Mouse (Mus musculus) skeletal muscle tissue, adult 2 months (tissue): ENCODE results near the gene Spryd4.
A peak's percentile ranks its signal among the peaks of the same experiment; 100 is the strongest.
"Not testable (repeated sequence)": the region's sequence is repeated elsewhere in the genome, so short reads cannot be mapped to it uniquely, and the experiment has no call there.

ENCODE experiments used
- DNase-seq: peaks from one replicate; pipeline ENCODE4 v3.0.0-alpha.2; 2012; ENCODE audit warnings: low read depth, low spot score

Spryd4 gene

DNA sequence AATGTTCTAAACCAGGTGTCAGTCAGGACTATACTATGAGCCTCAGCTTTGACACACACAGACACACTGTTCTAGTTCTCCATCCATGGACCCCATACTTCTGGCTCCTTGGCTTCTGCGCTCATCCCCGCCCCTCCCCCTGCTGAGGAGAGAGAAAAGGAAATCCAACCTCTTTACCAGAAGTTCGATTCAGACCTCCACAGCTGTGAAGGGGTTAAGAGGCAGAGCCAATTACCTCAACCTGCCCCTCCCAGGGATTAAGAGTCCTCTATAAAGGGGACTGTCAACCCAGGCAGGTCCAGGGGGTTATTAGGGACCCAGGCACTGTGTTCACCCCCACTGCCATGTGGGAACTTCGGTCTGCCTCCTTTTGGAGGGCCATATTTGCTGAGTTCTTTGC lies 13.9 kb upstream of the Spryd4 start, which contains the start of gene Mip:
Mip (plus strand) TSS at position 301 of the 400 bp plus-strand sequence.
- DNase-seq: no peak

DNA sequence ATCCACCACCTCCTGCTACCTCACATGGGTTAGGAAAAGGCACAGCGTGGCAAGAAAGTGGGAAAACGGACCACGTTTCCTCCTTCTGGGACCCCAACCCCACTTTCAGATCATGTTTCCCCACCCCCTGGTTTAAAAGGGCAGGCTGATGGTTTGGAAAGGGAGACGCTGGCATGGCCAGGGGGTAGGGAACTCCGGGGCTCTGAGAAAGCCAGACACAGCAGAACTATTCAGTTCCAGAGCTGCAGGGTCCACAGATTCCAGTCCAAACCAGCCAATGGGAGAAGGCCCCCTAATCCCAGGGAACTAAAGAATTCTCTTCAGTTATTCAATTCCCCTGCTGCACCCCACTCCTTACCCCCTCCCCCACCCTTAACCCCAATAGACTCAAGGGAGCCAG lies 13.5 kb upstream of the Spryd4 start:
- no peak for DNase-seq

DNA sequence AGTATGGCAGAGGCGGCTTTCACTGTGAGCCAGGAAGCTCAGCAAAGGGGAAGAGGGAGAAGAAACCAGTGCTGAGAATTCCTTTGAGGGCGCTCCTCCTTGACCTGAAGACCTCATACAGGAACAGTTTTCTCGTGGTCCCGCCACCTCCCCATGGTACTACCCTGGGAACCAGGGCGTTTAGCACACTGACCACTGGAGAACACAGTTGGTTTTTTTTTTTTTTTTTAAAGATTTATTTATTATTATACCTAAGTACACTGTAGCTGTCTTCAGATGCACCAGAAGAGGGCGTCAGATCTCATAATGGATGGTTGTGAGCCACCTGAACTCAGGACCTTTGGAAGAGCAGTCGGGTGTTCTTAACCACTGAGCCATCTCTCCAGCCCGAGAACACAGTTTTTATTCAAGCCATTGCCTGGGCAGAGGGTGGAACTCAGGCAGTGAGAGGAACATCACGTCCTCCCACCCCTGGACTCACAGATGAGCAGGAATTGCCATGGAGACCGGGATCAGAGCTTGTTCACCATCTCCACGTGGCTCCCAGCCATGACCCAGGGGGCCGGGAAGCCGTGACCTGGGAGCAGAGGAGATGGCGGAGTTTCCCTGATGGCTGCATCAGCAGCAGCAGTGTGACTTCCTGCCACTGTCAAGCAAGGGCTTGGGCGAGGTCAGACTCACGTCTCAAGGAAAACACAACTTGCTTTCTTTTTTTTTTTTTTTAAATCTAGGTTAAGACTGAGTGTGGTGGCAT lies 10.1 kb upstream of the Spryd4 start:
- DNase-seq: no peak

DNA sequence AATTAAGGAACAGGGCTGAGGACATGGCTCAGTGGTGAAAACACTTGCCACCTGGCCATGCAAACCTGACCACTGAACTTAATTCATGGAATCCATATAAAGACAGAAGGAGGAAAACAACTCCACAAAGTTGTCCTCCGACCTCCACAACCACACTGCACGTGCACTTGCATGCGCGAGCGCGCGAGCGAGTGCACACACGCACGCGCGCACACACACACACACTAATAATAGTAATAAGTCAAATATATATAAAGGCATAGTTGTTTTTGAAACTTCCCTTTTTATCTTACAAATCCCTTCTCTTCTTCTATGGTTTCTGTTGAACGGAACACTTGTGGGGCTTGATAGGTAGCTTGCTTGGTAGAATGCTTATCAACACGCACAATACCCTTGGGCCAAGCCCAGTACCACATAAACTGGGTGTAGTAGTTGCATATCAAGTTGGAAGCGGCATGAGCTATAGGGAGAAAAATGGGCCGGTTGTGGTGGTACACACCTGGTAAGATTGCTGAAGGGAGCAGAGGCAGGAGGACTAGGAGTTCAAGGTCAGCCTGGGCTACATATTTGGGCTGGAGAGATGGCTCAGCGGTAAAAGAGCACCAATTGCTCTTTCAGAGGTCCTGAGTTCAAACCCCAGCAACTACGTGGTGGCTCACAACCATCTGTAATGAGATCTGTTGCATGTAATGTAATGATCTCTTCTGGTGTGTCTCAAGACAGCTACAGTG lies 6.9 kb upstream of the Spryd4 start:
- no peak for DNase-seq

DNA sequence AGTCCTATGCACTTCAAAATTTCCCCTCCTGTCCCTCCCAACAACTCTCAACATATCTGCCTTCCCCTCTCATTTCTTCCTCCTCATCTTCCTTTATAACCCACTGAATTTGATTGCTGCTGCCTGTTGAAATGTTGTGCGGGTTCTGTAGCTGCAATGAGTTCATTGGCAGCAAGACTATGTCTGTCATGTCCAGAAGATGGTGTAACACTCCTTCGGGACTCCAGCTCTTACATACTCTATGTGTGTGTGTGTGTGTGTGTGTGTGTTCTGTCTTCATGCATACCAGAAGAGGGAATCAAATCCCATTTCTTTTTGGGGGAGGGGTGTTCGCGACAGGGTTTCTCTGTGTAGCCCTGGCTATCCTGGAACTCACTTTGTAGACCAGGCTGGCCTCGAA lies 3.4 kb upstream of the Spryd4 start:
- no peak for DNase-seq

DNA sequence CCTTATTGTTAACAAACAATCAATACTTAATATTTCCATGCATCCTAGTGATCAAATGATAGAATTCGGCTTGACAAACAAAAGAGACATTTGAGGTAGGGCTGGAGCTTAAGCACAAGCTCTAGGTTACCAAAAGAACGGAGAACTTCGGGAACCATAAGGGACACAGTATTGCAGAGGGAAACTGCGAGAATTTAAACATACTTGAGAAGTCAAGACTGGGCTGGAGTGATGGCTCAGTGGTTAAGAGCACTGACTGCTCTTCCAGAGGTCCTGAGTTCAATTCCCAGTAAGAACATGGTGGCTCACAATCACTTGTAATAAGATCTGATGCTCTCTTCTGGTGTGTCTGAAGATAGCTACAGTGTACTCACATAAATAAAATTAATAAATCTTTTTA lies 2.5 kb upstream of the Spryd4 start:
- not testable (repeated sequence) for DNase-seq

DNA sequence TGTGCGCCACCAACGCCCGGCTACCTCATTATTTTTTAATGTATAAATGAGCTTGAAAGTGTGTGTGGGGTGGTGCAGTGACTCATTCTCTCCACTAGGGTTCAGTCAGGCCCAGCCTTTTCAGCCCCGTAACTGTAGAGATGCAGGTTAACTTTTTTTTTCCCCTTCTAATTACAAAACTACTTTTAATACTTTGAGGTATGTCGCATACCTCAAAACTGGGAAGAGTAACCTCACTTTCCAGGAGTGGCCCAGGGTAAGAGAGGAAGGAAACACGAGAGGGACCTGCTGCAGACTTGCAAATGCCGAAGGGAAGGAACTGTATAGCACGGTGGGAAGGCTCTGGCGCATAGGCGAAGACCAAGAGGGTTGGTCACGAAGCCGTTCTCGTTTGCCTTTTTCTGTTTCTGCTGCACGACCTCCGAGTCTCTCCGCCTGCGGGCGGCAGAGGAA lies 1.3 kb upstream of the Spryd4 start:
- DNase-seq: peak; percentile 36

DNA sequence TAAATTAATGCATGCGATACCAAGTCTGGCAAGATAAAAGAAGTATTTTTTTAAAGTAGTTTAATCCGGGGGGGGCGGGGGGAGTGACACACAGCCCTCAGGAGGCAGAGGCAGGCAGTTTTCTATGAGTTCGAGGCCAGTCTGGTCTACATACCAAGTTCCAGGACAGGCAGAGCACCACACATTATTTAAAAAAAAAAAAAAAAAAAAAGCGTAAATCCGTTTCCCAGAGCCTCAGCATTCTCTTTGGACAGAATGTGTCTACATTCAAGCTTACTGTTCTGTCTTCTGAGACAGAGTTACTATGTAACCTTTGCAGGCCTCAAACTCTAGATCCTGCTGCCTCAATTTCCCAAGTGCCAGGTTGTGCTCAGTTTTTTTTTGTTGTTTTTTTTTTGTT lies 541 bp upstream of the Spryd4 start:
- no peak for DNase-seq

DNA sequence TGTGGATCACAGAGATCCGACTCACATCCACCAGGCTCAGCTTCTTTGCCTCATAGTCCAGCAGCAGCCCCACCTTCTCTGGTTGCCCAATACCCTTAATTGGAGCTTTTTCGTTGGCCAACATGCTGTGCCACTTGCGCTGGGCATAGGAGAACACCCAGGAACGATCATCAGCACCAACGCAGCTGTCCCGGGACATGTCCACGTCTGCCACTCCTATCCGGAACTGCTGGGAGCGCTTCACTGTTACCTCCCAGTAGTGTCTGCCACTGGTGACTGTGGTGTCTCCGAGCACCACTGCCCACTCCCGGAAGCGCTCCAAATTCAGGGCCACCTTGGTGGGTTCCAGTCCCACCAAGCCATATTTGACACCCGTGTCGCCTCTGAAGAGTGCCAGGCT lies 653 bp downstream of the Spryd4 start:
- DNase-seq: no peak

DNA sequence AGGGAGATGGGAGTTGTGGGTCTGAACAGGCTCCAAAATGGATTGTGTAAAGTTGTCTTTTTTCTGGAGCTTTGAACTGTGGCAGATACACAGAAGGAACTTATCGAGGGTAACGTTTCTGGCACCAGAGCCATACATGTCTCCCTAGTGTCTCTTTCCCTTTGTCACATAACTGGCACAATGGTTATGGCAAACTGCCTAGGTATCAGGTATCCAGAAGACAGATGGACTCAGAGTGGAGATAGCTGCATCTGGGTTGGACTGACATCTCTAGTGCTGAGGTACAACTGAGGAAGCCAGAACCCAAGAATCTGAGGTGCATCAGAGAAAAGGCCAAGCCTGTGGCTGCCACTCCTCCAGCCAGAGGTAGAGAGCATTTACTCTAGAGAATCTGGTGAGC lies 1.5 kb downstream of the Spryd4 start:
- no peak for DNase-seq

DNA sequence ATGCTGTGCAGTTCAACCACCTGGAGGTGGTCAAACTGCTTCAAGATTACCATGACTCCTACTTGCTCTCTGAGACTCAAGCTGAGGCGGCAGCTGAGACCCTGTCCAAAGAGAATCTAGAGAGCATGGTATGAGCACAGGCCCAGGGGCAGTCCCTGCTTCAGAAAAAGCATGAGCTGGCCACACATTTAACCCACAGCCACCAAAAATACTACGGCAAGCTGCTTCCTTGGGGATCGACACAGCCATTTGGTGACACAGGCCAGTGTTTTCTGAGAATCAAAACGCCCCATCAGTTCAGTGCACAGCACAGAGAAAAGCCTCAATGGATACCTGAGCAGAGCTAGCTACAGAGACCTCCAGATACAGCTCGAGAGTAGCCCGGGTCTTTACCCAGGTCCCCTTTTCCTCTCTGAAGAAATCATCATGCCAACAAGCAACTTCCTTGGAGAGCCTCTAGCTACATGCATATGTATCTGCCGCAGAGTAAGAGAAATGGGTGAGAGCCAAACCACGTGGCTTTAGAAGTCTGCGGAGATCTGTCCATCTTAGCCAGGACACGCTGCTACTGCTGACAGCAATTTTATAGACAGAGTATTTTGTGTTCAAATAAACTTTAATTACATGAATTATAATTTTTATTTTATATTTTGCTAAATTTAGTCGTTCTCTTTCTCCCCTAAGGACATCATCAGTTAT lies 2.1 kb downstream of the Spryd4 start:
- DNase-seq: no peak

DNA sequence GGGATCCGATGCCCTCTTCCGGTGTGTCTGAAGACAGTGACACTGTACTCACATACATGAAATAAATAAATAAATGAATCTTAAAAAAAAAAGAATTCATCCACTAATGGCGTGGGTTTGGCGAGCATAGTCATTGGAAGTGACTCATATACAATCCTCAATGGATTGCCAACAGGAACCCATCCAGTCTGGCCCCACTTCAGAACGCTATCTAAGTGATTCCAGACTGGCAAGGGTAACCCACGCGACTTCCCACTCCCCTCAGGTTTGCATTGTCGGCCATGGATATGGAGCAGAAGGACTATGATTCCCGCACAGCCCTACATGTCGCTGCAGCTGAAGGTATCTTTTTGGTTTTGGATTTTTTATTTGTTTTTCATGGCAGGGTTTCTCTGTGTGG lies 3.3 kb downstream of the Spryd4 start:
- no peak for DNase-seq

DNA sequence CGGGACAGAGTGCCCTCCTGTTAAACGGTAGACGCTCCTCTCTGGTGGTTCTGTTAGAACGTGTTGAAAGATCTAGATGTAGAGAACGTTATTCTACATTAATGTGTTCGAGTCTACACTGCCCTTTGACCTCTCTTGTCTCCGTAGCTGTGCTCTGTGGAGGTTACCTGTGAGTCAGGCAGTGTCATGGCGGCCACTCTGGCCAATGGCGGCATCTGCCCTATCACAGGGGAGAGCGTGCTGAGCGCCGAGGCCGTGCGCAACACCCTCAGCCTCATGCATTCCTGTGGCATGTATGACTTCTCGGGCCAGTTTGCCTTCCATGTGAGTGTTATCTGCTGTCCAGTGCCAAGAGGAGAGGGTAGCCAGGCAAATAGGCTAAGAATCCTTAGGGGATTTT lies 6.7 kb downstream of the Spryd4 start:
- DNase-seq: no peak

DNA sequence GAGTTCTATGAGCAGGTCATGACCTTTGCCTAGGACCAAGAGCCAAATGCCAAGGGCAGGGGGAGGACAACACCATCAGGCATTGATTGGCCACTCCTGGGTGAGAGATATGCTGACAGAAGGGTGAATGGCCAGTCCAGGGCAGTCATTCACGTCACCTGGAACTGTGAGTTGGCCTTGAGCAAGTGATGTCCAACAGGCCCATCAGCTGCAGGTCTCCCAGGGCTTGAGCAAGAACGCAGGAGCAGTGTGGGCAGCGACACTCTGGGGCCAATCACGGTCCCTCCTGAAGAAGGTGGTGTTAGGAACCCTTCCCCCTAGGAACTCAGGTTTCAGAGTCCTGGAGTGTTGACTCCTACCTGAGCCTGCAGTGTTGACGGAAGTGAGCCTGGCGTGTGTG lies 9.8 kb downstream of the Spryd4 start:
- DNase-seq: no peak

DNA sequence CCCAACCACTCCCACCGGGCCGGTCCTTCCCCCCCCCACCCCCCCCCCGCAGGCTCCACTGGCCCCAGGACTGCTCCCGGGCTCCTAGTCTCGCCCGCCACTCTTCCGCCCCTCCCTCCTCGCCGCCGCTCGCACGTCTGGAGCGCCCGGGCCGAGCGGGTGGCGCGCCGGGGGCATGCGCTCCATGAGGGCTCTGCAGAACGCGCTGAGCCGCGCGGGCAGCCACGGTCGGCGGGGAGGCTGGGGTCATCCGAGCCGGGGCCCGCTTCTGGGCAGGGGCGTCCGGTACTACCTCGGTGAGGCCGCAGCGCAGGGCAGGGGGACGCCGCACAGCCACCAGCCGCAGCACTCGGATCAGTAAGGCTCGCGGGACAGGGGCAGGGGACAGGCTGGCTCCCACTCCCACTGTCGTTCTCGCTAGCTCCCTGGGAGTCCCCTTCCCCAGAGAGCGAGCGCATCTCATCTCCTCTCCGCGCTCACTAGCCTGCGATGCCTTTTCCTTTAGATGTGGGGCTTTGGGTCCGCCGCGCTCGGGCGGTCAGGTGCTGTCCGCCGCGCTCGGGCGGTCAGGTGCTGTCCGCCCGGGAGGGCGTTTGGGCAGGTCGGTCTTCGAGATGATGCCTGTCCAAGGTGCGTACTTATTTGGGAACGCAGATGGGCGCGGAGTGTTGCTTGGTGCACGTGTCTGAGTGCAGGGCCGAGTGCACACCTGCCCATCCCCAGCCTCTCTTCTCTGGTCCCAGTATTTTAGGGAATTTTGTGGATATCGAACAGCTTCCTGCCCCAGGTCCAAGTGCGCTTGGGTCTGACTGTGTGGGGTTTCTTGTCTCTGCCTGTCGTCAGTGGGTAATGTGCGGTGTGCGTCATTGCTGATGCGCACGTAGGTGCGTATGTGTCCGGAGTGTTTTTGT lies 16.8 kb downstream of the Spryd4 start:
- no peak for DNase-seq

DNA sequence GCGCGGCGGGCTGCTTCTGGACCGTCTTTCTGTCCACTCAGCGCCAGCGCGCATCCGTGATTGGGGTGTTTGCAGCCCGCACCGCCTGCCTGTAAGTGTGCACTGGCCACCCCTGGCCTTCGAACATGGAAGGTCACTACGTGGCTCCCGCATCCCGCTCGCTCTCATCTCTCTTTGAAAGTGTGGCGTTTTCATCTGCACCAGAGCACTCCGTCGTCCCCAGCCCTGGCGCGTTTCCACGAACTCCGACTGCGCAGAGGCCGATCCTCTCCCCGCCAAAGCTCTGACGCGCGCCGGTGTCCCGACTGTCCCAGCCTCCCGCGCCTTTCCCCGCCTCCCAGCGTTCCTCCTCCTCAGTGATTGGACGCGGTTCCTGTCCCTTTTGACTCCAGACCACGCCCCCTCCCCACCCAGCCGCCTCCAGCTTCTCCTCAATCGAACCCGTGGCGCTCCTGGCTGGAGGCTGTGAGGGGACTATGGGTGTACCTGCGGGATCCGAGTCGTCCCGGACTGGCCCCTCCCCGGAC lies 17.5 kb downstream of the Spryd4 start, which contains the start of gene Gls2:
Gls2 (plus strand) TSS at position 434 of the 527 bp plus-strand sequence.
- peak; percentile 88 for DNase-seq

DNA sequence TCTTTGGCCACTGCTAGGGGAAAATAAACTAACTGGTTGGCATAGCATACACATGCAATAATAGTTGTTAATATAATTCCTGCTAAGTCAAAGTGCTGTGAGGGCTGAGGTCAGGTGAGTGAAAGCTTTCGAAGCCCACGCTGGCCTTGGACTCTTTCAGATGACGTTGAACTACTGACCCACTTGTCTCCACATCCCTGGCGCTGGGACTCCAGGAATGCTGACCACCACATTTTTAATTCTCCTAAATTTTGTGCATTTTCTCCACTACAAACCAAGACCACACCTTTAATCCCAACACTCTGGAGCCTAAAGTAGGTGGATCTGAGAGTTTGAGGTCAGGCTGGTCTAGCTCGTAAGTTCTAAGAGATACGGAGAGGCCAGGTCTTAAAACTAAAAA lies 18.5 kb downstream of the Spryd4 start:
- DNase-seq: no peak

DNA sequence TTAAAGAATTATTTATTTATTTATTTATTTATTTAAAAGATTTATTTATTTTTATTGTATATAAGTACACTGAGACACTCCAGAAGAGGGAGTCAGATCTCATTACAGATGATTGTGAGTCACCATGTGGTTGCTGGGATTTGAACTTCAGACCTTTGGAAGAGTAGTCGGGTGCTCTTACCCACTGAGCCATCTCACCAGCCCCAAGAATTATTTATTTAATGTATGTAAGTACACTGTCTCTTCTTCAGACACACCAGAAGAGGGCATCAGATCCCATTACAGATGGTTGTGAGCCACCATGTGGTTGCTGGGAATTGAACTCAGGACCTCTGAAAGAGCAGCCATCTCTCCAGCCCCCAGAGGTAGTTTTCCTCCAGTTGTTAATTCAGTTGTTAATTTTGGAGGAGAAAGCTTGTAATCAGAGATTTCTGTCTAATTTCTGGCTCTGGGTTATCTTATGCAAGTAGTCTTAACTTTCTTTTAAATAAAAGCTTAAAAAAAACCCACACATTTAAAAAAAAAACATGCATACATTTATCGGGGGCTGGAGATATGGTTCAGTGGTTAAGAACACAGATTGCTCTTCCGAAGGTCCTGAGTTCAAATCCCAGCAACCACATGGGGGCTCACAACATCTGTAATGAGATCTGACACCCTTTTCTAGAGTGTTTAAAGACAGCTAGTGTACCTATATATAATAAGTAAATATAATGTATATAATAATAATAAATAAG lies 19.4 kb downstream of the Spryd4 start:
- not testable (repeated sequence) for DNase-seq

DNA sequence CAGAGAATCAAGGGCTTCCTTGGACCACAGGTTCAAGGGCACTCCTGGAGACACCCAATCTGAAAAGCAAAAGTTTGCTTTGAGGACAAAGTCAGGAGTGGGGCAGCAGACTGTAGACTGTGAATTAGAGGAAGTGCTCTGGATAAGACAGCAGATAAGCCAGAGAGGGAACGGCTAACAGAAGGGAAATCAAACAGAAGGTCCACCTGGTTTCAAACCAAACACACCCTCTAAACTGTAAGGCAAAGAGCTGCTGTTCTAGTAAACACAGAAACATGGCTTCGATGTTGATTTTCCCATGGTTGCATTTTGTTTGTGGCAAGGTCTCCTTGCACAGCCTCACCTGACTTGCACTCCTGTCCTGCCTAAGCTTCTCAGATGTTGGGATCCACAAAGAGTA lies 20.1 kb downstream of the Spryd4 start:
- no peak for DNase-seq

DNA sequence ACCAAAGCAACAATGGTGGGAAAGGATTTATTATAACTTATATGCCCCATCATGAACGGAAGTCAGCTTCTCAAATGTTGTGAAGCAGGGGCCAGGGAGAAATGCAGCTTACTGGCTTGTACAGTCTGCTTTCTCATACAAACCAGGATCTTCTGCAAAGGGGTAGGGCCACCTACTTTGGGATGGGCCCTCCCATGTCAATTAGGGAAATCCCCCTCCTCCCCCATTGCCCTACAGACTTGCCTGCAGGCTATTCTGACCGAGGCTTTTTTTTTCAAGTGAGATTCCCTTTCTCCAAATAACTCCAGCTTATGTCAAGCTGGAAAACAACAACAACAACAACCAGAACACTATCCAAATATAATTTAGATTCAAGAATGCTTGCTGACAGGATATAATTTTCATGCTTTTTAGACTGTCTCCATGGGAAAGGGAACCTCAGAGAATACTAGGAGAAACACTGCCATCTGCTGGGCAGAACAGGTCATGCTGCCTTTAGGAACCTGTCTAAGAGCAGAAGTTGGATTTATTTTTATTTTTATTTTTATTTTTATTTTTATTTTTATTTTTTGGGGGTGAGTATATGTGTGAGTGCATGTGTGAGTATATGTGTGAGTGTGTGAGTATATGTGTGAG lies 23.2 kb downstream of the Spryd4 start:
- DNase-seq: peak; percentile 66
